Comparison of ENCODE assay signal across 9 mouse cellular contexts in the genomic region with DNA sequence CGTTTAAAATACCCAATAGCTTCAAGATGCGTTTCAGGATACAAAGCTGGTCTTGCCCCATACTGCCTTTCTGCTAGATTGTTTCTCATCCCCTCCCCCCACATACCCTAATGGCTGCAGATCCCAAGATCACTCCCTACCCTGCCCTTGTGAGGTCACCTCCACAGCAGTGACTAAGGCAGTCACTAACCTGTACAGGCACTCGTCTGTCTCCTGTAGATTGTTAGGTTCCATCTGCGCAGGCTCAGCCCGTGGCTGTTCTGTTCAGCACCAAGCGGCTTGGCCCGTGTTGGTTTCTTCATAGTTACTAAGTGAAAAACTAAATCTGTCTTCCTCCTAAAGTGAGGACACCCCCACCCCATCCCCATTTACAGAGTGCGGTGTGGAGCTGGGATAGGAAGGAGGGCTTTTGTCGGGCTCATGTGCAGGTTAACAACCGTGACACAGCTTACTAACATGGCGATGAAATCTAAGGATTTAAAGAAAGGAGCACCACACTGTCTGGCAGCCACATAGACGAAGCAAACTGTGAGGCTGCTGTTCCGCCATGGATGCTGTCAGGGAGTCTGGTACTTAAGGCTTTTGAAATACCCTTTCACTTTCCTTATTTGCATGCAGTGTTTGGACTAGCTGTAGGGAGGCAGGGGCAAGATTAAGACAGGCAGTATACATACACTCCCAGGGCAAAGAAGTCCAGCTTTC.
DNase-seq lines count a peak whose midpoint lies in the region; ATAC-seq lines count a peak whose summit lies in the region.
"Had no signal": no experiment of that assay in that cellular context is flagged by ENCODE, and none has a peak within 500 bp of the region (broad histone marks: within the 10 kb centered on the region; RNA-seq: fewer than 3 reads in every experiment).

No protein-coding gene starts in this region.

- H3K27me3 ChIP-seq in forebrain, embryonic 12.5 days: peaks cover 33% of the 10 kb centered on the region
- H3K27me3 ChIP-seq in kidney, embryonic 16.5 days (ENCODE audit: insufficient read depth, low read length): no peaks in the 10 kb centered on the region
- H3K27me3 ChIP-seq in neural tube, embryonic 13.5 days: peaks cover 11% of the 10 kb centered on the region; the same call in 1 of the 2 replicates

- no peaks in the 10 kb centered on the region for H3K36me3 ChIP-seq in forebrain, embryonic 12.5 days (replicated peaks)
- H3K36me3 ChIP-seq in kidney, embryonic 16.5 days (ENCODE audit: insufficient read depth, low read length): no peaks in the 10 kb centered on the region
- H3K36me3 ChIP-seq in neural tube, embryonic 13.5 days: no peaks in the 10 kb centered on the region
- H3K36me3 ChIP-seq: liver, embryonic 15.5 days had no signal

- 0 out of 2 replicates have a peak overlapping the region, but pooled peaks have one; percentile 43 for H3K27ac ChIP-seq in forebrain, embryonic 12.5 days
- peak overlapping the region; percentile 73 for H3K27ac ChIP-seq in kidney, embryonic 16.5 days (ENCODE audit: low read length)
- peak overlapping the region; percentile 57 for H3K27ac ChIP-seq in neural tube, embryonic 13.5 days (replicated peaks)
- H3K27ac ChIP-seq: liver, embryonic 15.5 days had no signal

- ATAC-seq in forebrain, embryonic 12.5 days (ENCODE audit: low FRiP score): 0 out of 2 replicates have a peak, but pooled peaks have one; percentile 30
- peak; percentile 88 for ATAC-seq in kidney, embryonic 16.5 days (ENCODE audit: low FRiP score, low TSS enrichment)
- ATAC-seq in neural tube, embryonic 13.5 days (ENCODE audit: low read depth): peak; percentile 71

- peaks cover 39% of the 10 kb centered on the region for H3K4me1 ChIP-seq in forebrain, embryonic 12.5 days
- peaks cover 33% of the 10 kb centered on the region for H3K4me1 ChIP-seq in kidney, embryonic 16.5 days (ENCODE audit: insufficient read depth, low read length)
- H3K4me1 ChIP-seq in neural tube, embryonic 13.5 days (replicated peaks): peaks cover 43% of the 10 kb centered on the region

- peak; percentile 61 for DNase-seq in kidney, adult 11 months
- DNase-seq in kidney, adult 18-20 months: no peak
- no peak for DNase-seq in spleen, adult 12 weeks (ENCODE audit: low spot score)
- DNase-seq in urinary bladder, postnatal 36 days (ENCODE audit: low spot score in 2 of 2): no peak
- no peak for DNase-seq in adipocyte (ENCODE audit: low spot score)

- peak overlapping the region; percentile 35 for H3K4me2 ChIP-seq in forebrain, embryonic 12.5 days
- H3K4me2 ChIP-seq in kidney, embryonic 16.5 days (replicated peaks; ENCODE audit: low read depth, low read length): peak overlapping the region; percentile 38
- peak overlapping the region; percentile 40 for H3K4me2 ChIP-seq in neural tube, embryonic 13.5 days

- no peak overlapping the region for H3K9ac ChIP-seq in forebrain, embryonic 12.5 days
- 0 out of 2 replicates have a peak overlapping the region, but pooled peaks have one; percentile 7 for H3K9ac ChIP-seq in kidney, embryonic 16.5 days (replicated peaks; ENCODE audit: low read length)
- no peak overlapping the region for H3K9ac ChIP-seq in neural tube, embryonic 13.5 days
- H3K9ac ChIP-seq: liver, embryonic 15.5 days had no signal

- H3K4me3 ChIP-seq in forebrain, embryonic 12.5 days (replicated peaks): no peak overlapping the region
- H3K4me3 ChIP-seq in kidney, embryonic 16.5 days (ENCODE audit: low read length): no peak overlapping the region; the same call in 1 of the 2 replicates
- no peak overlapping the region for H3K4me3 ChIP-seq in neural tube, embryonic 13.5 days
- H3K4me3 ChIP-seq: liver, embryonic 15.5 days had no signal

- H3K9me3 ChIP-seq in forebrain, embryonic 12.5 days: no peaks in the 10 kb centered on the region
- no peaks in the 10 kb centered on the region; the same call in 1 of the 2 replicates for H3K9me3 ChIP-seq in kidney, embryonic 16.5 days (ENCODE audit: low read length)
- H3K9me3 ChIP-seq in neural tube, embryonic 13.5 days: no peaks in the 10 kb centered on the region
- H3K9me3 ChIP-seq: liver, embryonic 15.5 days had no signal

- WGBS in forebrain, embryonic 12.5 days: 25% methylated on average over 13 of the region's 13 CpGs
- WGBS in kidney, embryonic 16.5 days: 21% methylated on average over 13 of the region's 13 CpGs
- whole genome bisulfite sequencing in neural tube, embryonic 13.5 days: 22% methylated on average over 13 of the region's 13 CpGs

Comparison
In these comparisons a context has a peak if more than half of its experiments do, and no peak if none do; other contexts are left out.
1. ATAC-seq: peak in every context shown above with its lines; median percentile 88 in kidney, embryonic 16.5 days; 71 in neural tube, embryonic 13.5 days; 30 in forebrain, embryonic 12.5 days.